Mouse (Mus musculus) E14TG2a.4 (cell line): Measurements from ENCODE around the gene Rbp4.

Experiments used
- CTCF ChIP-seq: conservative IDR thresholded peaks from 2 replicates; pipeline ENCODE4 v1.5.1; 2014; ENCODE audit warnings: low read length
- NANOG ChIP-seq: IDR thresholded peaks from 2 replicates; pipeline ENCODE4 v1.6.1; 2014; ENCODE audit warnings: borderline replicate concordance, low read length, mixed read lengths

DNA sequence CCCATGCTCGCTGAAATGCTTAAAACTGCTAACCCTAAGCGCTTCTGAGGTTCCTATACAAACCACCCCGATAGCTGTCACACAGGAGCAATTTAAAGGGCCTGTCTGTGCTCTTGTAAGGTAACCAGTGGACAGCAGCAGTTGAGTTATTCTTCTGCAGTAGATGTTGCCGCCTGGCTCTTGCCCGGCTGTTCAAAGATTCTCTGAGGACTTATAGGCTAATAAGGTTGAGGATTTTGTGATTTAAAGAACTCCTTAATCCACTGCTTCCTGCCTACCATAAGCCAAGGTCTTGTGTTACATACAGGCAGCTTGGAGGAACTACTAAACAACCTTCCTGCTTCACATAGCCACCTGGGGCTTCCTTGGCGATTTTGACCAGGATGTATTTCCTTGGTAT, 7.4 kb upstream of the Rbp4 start, which contains the start of gene Pde6c:
- no peak for TF ChIP-seq CTCF
- TF ChIP-seq NANOG: no peak
